Mouse (Mus musculus): Measurements from ENCODE around the gene Gps2.

DNA sequence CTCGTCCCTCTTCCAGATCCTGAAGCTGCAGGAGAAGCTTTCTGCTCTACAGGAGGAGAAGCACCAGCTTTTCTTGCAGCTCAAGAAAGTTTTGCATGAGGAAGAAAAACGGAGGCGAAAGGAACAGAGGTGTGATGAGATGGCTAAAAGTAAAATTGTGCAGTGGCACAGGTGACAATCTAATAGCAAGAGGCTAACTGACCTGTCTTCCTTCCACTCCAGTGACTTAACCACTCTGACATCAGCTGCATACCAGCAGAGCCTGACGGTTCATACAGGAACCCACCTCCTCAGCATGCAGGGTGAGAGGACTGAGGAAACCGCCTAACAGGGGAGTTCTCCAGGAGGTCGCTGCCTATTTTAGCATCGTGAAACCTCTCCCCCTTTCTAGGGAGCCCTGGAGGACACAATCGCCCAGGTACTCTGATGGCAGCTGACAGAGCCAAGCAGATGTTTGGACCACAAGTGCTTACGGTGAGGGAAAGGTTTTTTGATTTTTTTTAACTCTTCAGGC is 1.3 kb downstream of the Gps2 start:
- no peak for TF ChIP-seq CTCF (IDR thresholded peaks at IDR 0.05; ENCODE audit: control insufficient read depth, insufficient read depth, insufficient replicate concordance, low read depth, low read length)
- TF ChIP-seq POLR2A (IDR thresholded peaks at IDR 0.05; ENCODE audit: control insufficient read depth, low read depth, low read length), result no peak
